Mouse (Mus musculus) lung, postnatal 0 days (tissue): ENCODE data around the gene Gm3448.

Experiments used
- CTCF ChIP-seq: IDR thresholded peaks from 2 replicates; pipeline ENCODE4 v1.5.1; 2016; ENCODE audit warnings: antibody characterized with exemption, mild to moderate bottlenecking
- EP300 ChIP-seq: IDR thresholded peaks from 2 replicates; pipeline ENCODE4 v1.6.1; 2016; ENCODE audit warnings: antibody characterized with exemption, mild to moderate bottlenecking, control low read depth

DNA sequence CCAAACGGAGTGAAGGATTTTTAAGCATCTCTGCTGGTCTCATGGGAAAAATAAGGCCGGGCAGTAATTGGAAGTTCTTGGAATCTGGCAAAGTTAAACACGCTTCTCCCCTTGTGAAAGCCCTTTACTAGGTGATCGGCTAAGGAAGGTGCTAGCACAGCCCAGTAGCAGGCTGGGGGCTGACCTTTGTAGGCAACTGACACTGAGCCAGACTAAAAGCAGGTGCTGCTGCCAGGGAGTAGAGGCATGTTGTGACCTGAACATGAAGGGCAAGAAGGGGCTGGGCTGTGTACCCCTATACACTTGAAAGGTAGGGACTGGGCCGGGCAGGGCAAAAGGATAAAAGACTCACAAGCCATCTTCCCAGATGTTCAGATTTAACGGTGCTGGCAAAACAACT, 19.0 kb upstream of the Gm3448 start:
- TF ChIP-seq CTCF = no peak
- no peak for TF ChIP-seq EP300
